Mouse (Mus musculus) heart, adult 2 months (tissue): ENCODE results near the gene Pstpip1.

ENCODE experiments used
- EP300 ChIP-seq: fragments of 200-500 bp; IDR thresholded peaks from 2 replicates; pipeline ENCODE4 v1.6.1; 2011; ENCODE audit warnings: low read depth, low read length, control low read depth; ENCODE audit not compliant: insufficient read depth
- POLR2A ChIP-seq: fragments of 200-500 bp; IDR thresholded peaks from 2 replicates; pipeline ENCODE4 v1.6.1; 2011; ENCODE audit warnings: mild to moderate bottlenecking, low read depth, low read length, control low read depth; ENCODE audit not compliant: insufficient read depth

- TF ChIP-seq POLR2A = no peak
- TF ChIP-seq EP300 = no peak
Measured at GRCm38 (mm10) chr9:56097584-56098298, 8.0 kb downstream of the Pstpip1 start.
